Mouse (Mus musculus) C2C12 (cell line): ENCODE measurements around the gene Fgd2. TPM values are rescaled to one million over a fixed set of nuclear protein-coding genes. Genes with fewer than 3 reads are reported as not detected.

Experiments
- H3K27me3 ChIP-seq: one replicate; pipeline ENCODE4 v1.6.1; 2011; ENCODE audit not compliant: control insufficient read depth, insufficient read depth, insufficient read length
- H3K36me3 ChIP-seq: one replicate; pipeline ENCODE4 v1.6.1; 2011; ENCODE audit not compliant: control insufficient read depth, insufficient read depth
- H3K4me3 ChIP-seq: one replicate; pipeline ENCODE4 v1.5.1; 2011; ENCODE audit warnings: mild to moderate bottlenecking, control low read depth; ENCODE audit not compliant: poor library complexity, insufficient read depth, severe bottlenecking
- H3K79me2 ChIP-seq: one replicate; pipeline ENCODE4 v1.6.1; 2011; ENCODE audit not compliant: control insufficient read depth, insufficient read depth
- H3K79me3 ChIP-seq: one replicate; pipeline ENCODE4 v1.6.1; 2011; ENCODE audit warnings: low read depth, control low read depth
- H3ac ChIP-seq: one replicate; pipeline ENCODE3; 2011; ENCODE audit warnings: low read depth; ENCODE audit not compliant: control insufficient read depth, insufficient read length
- CEBPB ChIP-seq: IDR thresholded peaks from one replicate; pipeline ENCODE4 v1.6.1; 2011; ENCODE audit warnings: low read depth, mild to moderate bottlenecking, control low read depth, moderate library complexity
- CTCF ChIP-seq: IDR thresholded peaks from one replicate; pipeline ENCODE4 v1.5.1; 2011; ENCODE audit not compliant: control insufficient read depth, insufficient read depth, insufficient read length
- FOSL1 ChIP-seq: IDR thresholded peaks from one replicate; pipeline ENCODE4 v1.8.0; 2011; ENCODE audit warnings: mild to moderate bottlenecking, low read length; ENCODE audit not compliant: poor library complexity, insufficient read depth, severe bottlenecking
- MAX ChIP-seq: IDR thresholded peaks from one replicate; pipeline ENCODE4 v1.6.1; 2011; ENCODE audit warnings: mild to moderate bottlenecking, control low read depth
- MYOD1 ChIP-seq: IDR thresholded peaks from one replicate; pipeline ENCODE4 v1.6.1; 2011; ENCODE audit warnings: low read depth; ENCODE audit not compliant: control insufficient read depth, insufficient read length
- MYOG ChIP-seq: IDR thresholded peaks from one replicate; pipeline ENCODE4 v1.6.1; 2011; ENCODE audit not compliant: control insufficient read depth, insufficient read length; ENCODE audit errors: extremely low read depth
- USF1 ChIP-seq: IDR thresholded peaks from one replicate; pipeline ENCODE4 v1.6.1; 2011; ENCODE audit warnings: low read depth, mild to moderate bottlenecking, control low read depth, moderate library complexity
- polyA plus RNA-seq: library from polyadenylated mRNA; unstranded; fragments of >200 nt; fragmentation: generic; extraction: Trizol; gene quantifications from one replicate; pipeline ENCODE4 v1.2.1, GENCODE M21; 2012; ENCODE audit warnings: missing spikeins

Fgd2 gene
- polyA plus RNA-seq, 1 experiment, result 0.19 TPM

DNA sequence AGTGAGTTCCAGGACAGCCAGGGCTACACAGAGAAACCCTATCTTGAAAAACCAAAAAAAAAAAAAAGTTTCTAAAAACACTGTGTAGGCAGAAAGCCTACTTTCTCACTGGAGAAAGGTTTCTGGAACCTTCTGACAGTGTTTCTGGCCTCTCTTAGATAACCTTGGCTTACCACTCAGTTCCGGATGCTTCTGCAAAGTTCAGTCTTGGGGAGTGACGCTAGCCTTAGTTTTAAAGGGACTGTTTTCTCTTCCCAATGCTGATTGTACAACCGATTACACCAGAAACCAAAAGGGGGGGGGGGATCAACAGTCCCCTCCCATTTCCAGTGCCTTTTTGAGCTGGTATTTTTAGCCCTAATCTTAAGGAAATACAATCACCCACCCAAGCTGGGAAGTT is 37.1 kb upstream of the Fgd2 start:
- H3K79me2 ChIP-seq, result no peaks in the 10 kb centered on the region
- TF ChIP-seq MYOD1 (no peak), FOSL1 (no peak), MAX (no peak), CEBPB (no peak), CTCF (no peak), USF1 (no peak), MYOG (no peak)
- no peaks in the 10 kb centered on the region for H3K27me3 ChIP-seq
- no peaks in the 10 kb centered on the region for H3K79me3 ChIP-seq
- no peak overlapping the region for H3ac ChIP-seq
- no peak overlapping the region for H3K4me3 ChIP-seq
- H3K36me3 ChIP-seq, result no peaks in the 10 kb centered on the region

DNA sequence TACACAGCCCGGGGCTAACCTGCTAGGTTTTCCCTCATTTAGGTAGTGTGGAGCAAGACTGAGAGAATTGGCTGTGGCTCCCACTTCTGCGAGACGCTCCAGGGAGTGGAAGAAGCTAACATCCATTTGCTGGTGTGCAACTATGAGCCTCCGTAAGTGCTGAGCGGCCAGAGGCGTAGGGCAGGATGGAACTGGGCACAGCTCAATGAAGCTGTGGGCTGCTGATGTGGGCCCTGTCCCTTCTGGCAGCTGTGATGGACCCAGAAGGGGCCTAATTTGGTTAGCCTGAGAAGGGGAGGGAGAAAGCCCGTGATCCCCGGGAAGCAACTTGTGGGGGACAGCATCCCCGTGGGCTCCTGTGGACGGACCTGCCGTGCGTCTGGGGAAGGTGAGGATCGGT is 34.9 kb upstream of the Fgd2 start:
- Histone ChIP-seq H3K27me3 (no peaks in the 10 kb centered on the region), H3ac (no peak overlapping the region), H3K36me3 (no peaks in the 10 kb centered on the region), H3K79me3 (no peaks in the 10 kb centered on the region), H3K79me2 (no peaks in the 10 kb centered on the region), H3K4me3 (no peak overlapping the region)
- no peak for TF ChIP-seq CEBPB
- no peak for TF ChIP-seq FOSL1
- TF ChIP-seq MAX, result no peak
- no peak for TF ChIP-seq CTCF
- no peak for TF ChIP-seq MYOD1
- TF ChIP-seq MYOG, result no peak
- TF ChIP-seq USF1, result no peak

DNA sequence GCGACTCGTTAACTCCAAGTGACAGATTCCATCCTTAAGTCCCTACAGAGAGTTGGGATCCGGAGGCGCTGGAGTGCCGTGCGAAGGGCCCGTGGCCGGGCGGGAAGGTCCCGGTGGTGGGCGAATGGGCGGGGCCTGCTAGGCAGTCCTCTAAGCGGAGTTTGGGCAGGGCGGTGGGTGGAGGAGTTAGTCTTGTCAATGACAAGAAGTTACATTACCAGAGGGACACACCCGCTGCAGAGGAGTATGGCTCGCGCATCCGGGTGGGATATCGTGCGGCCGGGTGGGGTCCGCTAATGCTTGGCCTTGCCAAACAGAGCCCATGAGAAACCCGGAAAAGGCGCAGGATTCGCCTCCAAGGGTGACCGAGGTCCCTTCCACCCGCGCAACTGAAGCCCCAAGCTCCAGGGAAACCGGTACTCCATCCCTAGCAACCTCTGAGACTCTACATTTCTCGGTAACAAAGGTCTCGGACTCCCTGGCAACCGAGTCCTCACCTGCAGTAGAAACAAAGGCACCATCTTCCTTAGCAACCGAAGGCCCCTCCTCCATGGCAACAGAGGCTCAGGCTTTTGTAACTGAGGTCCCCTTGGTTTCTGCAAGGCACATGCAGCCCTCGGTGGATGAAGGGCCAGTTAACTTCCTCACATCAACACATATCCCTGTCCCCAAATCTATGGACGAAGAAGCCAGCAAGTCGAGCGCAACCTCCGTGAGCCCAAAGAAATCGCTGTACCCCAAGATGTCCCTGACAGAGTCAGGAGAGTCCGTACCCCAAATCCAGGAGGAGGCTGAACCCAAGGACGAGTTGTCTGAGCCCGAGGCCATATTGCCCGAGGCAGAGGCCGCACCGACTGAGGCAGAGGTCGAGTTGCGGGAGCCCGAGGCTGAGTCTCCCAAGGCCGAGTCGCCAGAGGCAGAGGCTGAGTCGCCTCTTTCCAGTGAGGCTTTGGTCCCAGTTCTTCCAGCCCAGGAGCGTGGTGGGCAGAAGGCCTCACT is 33.9 kb upstream of the Fgd2 start:
- H3K79me2 ChIP-seq, result no peaks in the 10 kb centered on the region
- peaks cover 7% of the 10 kb centered on the region for H3K36me3 ChIP-seq
- H3K27me3 ChIP-seq, result no peaks in the 10 kb centered on the region
- TF ChIP-seq MAX (no peak), MYOG (no peak), CTCF (no peak), USF1 (no peak), FOSL1 (no peak), CEBPB (no peak)
- no peak overlapping the region for H3ac ChIP-seq
- no peaks in the 10 kb centered on the region for H3K79me3 ChIP-seq
- H3K4me3 ChIP-seq, result no peak overlapping the region

DNA sequence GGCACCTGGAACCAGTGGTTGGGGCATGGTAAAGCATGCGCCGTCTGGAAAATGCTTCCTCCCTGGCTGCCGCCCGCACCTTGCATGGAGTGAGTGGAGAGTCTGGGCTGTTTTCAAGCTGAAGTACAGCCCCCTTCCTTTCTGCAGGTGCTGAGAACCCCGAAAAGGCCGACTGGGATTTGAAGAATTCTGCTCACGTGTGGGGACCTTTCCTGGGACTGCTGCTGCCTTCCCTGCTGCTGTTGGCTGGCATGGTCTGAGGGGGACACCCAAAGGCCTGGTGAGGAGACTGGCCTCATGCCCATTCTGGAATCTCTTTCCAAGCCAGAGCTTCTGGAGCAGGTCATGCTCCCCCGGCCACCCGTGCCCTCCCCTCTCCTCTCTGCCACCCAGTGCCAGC is 33.0 kb upstream of the Fgd2 start:
- H3ac ChIP-seq, result no peak overlapping the region
- H3K36me3 ChIP-seq, result peaks cover 16% of the 10 kb centered on the region
- H3K4me3 ChIP-seq, result no peak overlapping the region
- TF ChIP-seq MYOD1 (no peak), USF1 (no peak), CTCF (no peak), MYOG (no peak), CEBPB (no peak), MAX (no peak), FOSL1 (no peak)
- H3K27me3 ChIP-seq, result no peaks in the 10 kb centered on the region
- H3K79me3 ChIP-seq, result no peaks in the 10 kb centered on the region
- H3K79me2 ChIP-seq, result no peaks in the 10 kb centered on the region

DNA sequence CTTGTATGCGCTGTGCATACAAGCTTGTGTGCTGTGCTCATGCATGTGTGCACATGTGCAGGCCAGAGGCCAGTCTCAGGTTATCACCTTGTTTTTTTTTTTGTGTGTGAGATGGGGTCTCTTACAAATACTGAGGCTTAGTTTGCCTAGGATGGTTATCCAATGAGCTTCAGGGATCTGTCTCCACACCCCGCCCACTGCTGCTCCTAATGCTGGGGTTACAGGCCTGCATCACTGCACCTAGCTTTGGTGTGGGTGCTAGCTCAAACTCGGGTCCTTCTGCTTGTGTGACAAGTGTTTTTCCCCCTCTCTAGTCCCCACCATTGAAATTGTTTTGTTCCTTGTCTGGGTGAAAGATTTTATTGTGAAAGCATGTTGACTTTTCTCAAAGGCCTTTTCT is 30.5 kb upstream of the Fgd2 start:
- H3K79me3 ChIP-seq, result no peaks in the 10 kb centered on the region
- no peak overlapping the region for H3K4me3 ChIP-seq
- H3K36me3 ChIP-seq, result peaks cover 30% of the 10 kb centered on the region
- no peaks in the 10 kb centered on the region for H3K27me3 ChIP-seq
- H3K79me2 ChIP-seq, result no peaks in the 10 kb centered on the region
- H3ac ChIP-seq, result no peak overlapping the region
- no peak for TF ChIP-seq CTCF
- TF ChIP-seq MYOD1, result no peak
- no peak for TF ChIP-seq FOSL1
- TF ChIP-seq USF1, result no peak
- TF ChIP-seq CEBPB, result no peak
- TF ChIP-seq MAX, result no peak
